Mouse (Mus musculus) limb, embryonic 15.5 days (tissue): ENCODE measurements around the gene Fgf22. TPM values are rescaled to one million over a fixed set of nuclear protein-coding genes. Genes with fewer than 3 reads are reported as not detected.
"Not testable (repeated sequence)": the region's sequence is repeated elsewhere in the genome, so short reads cannot be mapped to it uniquely, and the experiment has no call there.

Source experiments
- ATAC-seq: fragments of 200-750 bp; cut with Nextera tagmentation; 2 replicates; pipeline ENCODE4 v1.8.0; 2017; ENCODE audit warnings: low read depth, moderate TSS enrichment; ENCODE audit not compliant: insufficient number of reproducible peaks, low FRiP score, low TSS enrichment
- H3K27ac ChIP-seq: fragments of 300-500 bp; sonication (generic); 2 replicates; pipeline ENCODE4 v1.5.1; 2015; ENCODE audit warnings: moderate library complexity, mild to moderate bottlenecking, inconsistent platforms
- H3K27me3 ChIP-seq: fragments of 300-500 bp; sonication (generic); 2 replicates; pipeline ENCODE4 v1.6.1; 2015; ENCODE audit warnings: inconsistent platforms
- H3K36me3 ChIP-seq: fragments of 300-500 bp; sonication (generic); 2 replicates; pipeline ENCODE4 v1.6.1; 2015; ENCODE audit warnings: inconsistent platforms
- H3K4me1 ChIP-seq: fragments of 300-500 bp; sonication (generic); 2 replicates; pipeline ENCODE4 v1.6.1; 2015; ENCODE audit warnings: inconsistent platforms
- H3K4me2 ChIP-seq: fragments of 300-500 bp; sonication (generic); 2 replicates; pipeline ENCODE4 v1.6.1; 2015; ENCODE audit warnings: mild to moderate bottlenecking, inconsistent platforms
- H3K4me3 ChIP-seq: fragments of 300-500 bp; sonication (generic); 2 replicates; pipeline ENCODE4 v1.5.1; 2015; ENCODE audit warnings: mild to moderate bottlenecking, inconsistent platforms
- H3K9ac ChIP-seq: fragments of 300-500 bp; sonication (generic); 2 replicates; pipeline ENCODE4 v1.6.1; 2015; ENCODE audit warnings: inconsistent platforms
- H3K9me3 ChIP-seq: fragments of 300-500 bp; sonication (generic); 2 replicates; pipeline ENCODE4 v1.6.1; 2016; ENCODE audit warnings: inconsistent platforms
- WGBS: fragments of 180-500 bp; shearing (Covaris S2); methylation state at CpG from one replicate; pipeline ENCODE4 v1.1.7; 2015; 5-methylcytosine and 5-hydroxymethylcytosine counted together
- polyA plus RNA-seq: library from polyadenylated mRNA; unstranded; fragments of >200 nt; fragmentation: Nextera tagmentation; extraction: Ambion mirVana; gene quantifications from 2 replicates; pipeline ENCODE4 v1.2.1, GENCODE M21; 2015

Fgf22 gene
- polyA plus RNA-seq, 1 experiment from 2014 or later: 0.95 TPM

- WGBS: 90% methylated on average over 24 of the region's 24 CpGs
- no peak for ATAC-seq
- Histone ChIP-seq H3K4me2 (no peak overlapping the region), H3K4me1 (peaks cover 11% of the 10 kb centered on the region), H3K9me3 (no peaks in the 10 kb centered on the region), H3K36me3 (peaks cover 56% of the 10 kb centered on the region), H3K27ac (no peak overlapping the region), H3K9ac (no peak overlapping the region), H3K4me3 (no peak overlapping the region), H3K27me3 (no peaks in the 10 kb centered on the region)
Measured at GRCm38 (mm10) chr10:79756660-79757059, 1.8 kb downstream of the Fgf22 start.

- not testable (repeated sequence) for H3K9ac ChIP-seq, H3K9me3 ChIP-seq, H3K4me3 ChIP-seq, H3K27me3 ChIP-seq, ATAC-seq, H3K4me2 ChIP-seq, H3K27ac ChIP-seq
- Histone ChIP-seq H3K36me3 (peaks cover 66% of the 10 kb centered on the region), H3K4me1 (peaks cover 24% of the 10 kb centered on the region)
- WGBS: 96% methylated on average over 1 of the region's 1 CpGs
Measured at GRCm38 (mm10) chr10:79759675-79760074, 4.8 kb downstream of the Fgf22 start.

- ATAC-seq: no peak
- H3K36me3 ChIP-seq: peaks cover 66% of the 10 kb centered on the region
Measured at GRCm38 (mm10) chr10:79760603-79761143, 5.8 kb downstream of the Fgf22 start.

GRCm38 (mm10) chr10:79762875-79763274 is 8.0 kb downstream of the Fgf22 start:
- Histone ChIP-seq H3K4me2 (no peak overlapping the region), H3K27ac (no peak overlapping the region), H3K4me3 (no peak overlapping the region), H3K36me3 (peaks cover 45% of the 10 kb centered on the region), H3K4me1 (peaks cover 34% of the 10 kb centered on the region), H3K27me3 (no peaks in the 10 kb centered on the region), H3K9me3 (no peaks in the 10 kb centered on the region), H3K9ac (no peak overlapping the region)
- ATAC-seq: no peak
- WGBS: 84% methylated on average over 3 of the region's 3 CpGs

More at GRCm38 (mm10) chr10:79760603-79761143, 5.8 kb downstream of the Fgf22 start:
- no peak overlapping the region for H3K4me2 ChIP-seq
- H3K4me1 ChIP-seq: peaks cover 24% of the 10 kb centered on the region
- H3K27me3 ChIP-seq: no peaks in the 10 kb centered on the region
- H3K27ac ChIP-seq: no peak overlapping the region
- H3K4me3 ChIP-seq: no peak overlapping the region
- H3K9ac ChIP-seq: no peak overlapping the region
- no peaks in the 10 kb centered on the region for H3K9me3 ChIP-seq
- 84% methylated on average over 11 of the region's 11 CpGs for WGBS

DNA sequence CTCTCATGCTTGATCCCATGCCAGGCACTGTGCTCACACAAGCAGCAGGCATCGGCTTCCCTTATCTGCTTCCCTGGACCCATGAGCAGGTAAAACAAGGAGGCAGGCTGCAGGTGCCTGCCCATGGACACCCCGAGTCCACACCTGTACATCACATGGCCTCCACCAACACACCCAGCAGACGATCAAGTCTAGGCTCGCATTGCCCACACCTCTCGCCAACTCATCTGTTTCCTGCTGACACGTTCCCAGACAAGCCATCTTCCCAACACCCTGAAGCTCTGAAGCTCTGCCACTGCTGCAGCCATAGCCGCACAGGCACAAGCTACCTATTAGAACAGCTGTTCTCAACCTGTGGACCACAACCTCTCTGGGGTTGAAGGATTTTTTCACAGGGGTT is 9.4 kb downstream of the Fgf22 start:
- Histone ChIP-seq H3K4me3 (no peak overlapping the region), H3K9me3 (no peaks in the 10 kb centered on the region)

DNA sequence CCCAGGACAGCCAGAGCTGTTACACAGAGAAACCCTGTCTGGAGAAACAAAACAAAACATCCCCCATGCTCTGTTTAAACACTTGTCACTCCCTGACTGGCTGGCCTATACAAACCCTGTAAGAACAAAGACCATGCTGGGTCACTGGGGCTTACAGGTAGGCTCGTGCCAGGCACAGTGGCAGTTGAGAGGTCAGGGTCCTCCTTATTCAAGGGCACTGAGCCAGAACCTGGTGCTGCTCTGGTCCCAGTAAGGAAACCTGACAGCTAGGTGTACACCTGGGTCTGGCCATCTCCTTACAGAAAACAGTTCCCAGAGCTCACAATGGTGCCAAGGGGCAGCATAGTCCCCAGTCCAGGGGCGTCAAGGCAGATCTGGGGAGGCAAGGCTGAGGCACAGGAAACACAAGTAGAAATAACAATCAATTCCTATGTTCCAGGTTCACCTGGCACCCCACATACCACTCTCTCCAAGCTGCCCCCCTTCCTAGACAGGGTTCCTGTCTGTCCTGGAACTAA is 10.4 kb downstream of the Fgf22 start:
- Histone ChIP-seq H3K27ac (no peak overlapping the region; the same call in 1 of the 2 replicates), H3K4me3 (peak overlapping the region; percentile 100), H3K9me3 (no peaks in the 10 kb centered on the region), H3K9ac (peak overlapping the region; percentile 97; the same call in 1 of the 2 replicates), H3K27me3 (no peaks in the 10 kb centered on the region), H3K36me3 (peaks cover 24% of the 10 kb centered on the region), H3K4me1 (peaks cover 42% of the 10 kb centered on the region), H3K4me2 (peak overlapping the region; percentile 83)
- no peak for ATAC-seq
- 81% methylated on average over 2 of the region's 2 CpGs for WGBS

More for the DNA sequence above, 9.4 kb downstream of the Fgf22 start:
- ATAC-seq: no peak
- Histone ChIP-seq H3K27ac (no peak overlapping the region), H3K4me1 (peaks cover 42% of the 10 kb centered on the region), H3K9ac (no peak overlapping the region), H3K36me3 (peaks cover 32% of the 10 kb centered on the region), H3K27me3 (no peaks in the 10 kb centered on the region), H3K4me2 (no peak overlapping the region)
- WGBS: 63% methylated on average over 7 of the region's 7 CpGs

DNA sequence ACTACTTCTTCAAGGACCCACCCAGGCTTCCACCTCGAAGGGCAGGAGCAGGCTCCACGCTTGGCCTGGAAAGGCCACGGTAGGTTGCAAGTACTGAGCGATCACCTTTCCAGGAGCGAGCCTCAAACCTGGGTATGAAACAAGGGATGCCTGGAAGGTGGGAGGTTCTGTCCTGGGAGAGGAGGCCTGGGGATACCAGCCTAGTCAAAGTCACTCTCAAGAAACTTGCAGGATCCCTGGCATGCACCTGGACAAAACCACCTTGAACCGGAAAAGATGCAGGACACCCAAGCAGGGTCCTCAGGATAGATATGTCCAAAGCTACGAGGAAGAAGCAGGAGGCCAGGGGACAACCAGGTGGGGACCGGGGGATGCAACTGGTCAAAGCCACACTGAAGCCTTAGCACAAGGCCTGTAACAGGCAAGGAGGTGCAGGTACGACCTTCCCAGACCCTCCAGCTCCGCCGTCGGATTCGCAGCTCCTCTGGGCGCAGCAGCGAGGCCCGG is 11.2 kb downstream of the Fgf22 start:
- peaks cover 16% of the 10 kb centered on the region for H3K36me3 ChIP-seq

GRCm38 (mm10) chr10:79766508-79767325 is 11.8 kb downstream of the Fgf22 start, which contains the start of gene Rnf126:
Rnf126 (minus strand) TSS chr10:79766952.
- no peaks in the 10 kb centered on the region for H3K27me3 ChIP-seq
- peak within 1 kb of the TSS; percentile 96 for H3K27ac ChIP-seq
- peak within 1 kb of the TSS; percentile 83 for H3K4me2 ChIP-seq
- H3K4me3 ChIP-seq: peak within 1 kb of the TSS; percentile 100
- ATAC-seq: peak; percentile 91
- H3K4me1 ChIP-seq: peaks cover 42% of the 10 kb centered on the region
- peaks cover 10% of the 10 kb centered on the region for H3K36me3 ChIP-seq
- under 1% methylated on average over 99 of the region's 101 CpGs for WGBS
- peak within 1 kb of the TSS; percentile 97 for H3K9ac ChIP-seq
- no peaks in the 10 kb centered on the region for H3K9me3 ChIP-seq

More for the DNA sequence above, 11.2 kb downstream of the Fgf22 start:
- H3K27ac ChIP-seq: peak overlapping the region; percentile 96
- H3K4me2 ChIP-seq: peak overlapping the region; percentile 83
- H3K4me3 ChIP-seq: peak overlapping the region; percentile 100
- no peaks in the 10 kb centered on the region for H3K9me3 ChIP-seq
- peaks cover 42% of the 10 kb centered on the region for H3K4me1 ChIP-seq
- H3K27me3 ChIP-seq: no peaks in the 10 kb centered on the region
- no peak for ATAC-seq
- H3K9ac ChIP-seq: peak overlapping the region; percentile 97
- WGBS: 7% methylated on average over 16 of the region's 16 CpGs

- peak; percentile 76 for ATAC-seq
- WGBS: 11% methylated on average over 40 of the region's 40 CpGs
- Histone ChIP-seq H3K4me3 (peak overlapping the region; percentile 100), H3K4me1 (peaks cover 42% of the 10 kb centered on the region), H3K27ac (peak overlapping the region; percentile 96), H3K4me2 (peak overlapping the region; percentile 83), H3K9ac (peak overlapping the region; percentile 31), H3K36me3 (peaks cover under 1% of the 10 kb centered on the region), H3K9me3 (no peaks in the 10 kb centered on the region), H3K27me3 (no peaks in the 10 kb centered on the region)
Measured at GRCm38 (mm10) chr10:79767372-79768244, 12.7 kb downstream of the Fgf22 start.

- no peaks in the 10 kb centered on the region; the same call in 1 of the 2 replicates for H3K36me3 ChIP-seq
- H3K9me3 ChIP-seq: no peaks in the 10 kb centered on the region
- 0% methylated on average over 5 of the region's 5 CpGs for WGBS
- H3K4me2 ChIP-seq: no peak overlapping the region; the same call in 1 of the 2 replicates
- H3K27me3 ChIP-seq: no peaks in the 10 kb centered on the region
- 0 out of 2 replicates have a peak overlapping the region, but pooled peaks have one; percentile 96 for H3K27ac ChIP-seq
- H3K4me1 ChIP-seq: peaks cover 39% of the 10 kb centered on the region
- H3K9ac ChIP-seq: no peak overlapping the region
- ATAC-seq: no peak
- H3K4me3 ChIP-seq: no peak overlapping the region
Measured at GRCm38 (mm10) chr10:79768400-79768799, 13.5 kb downstream of the Fgf22 start.

- Histone ChIP-seq H3K4me1 (peaks cover 32% of the 10 kb centered on the region), H3K36me3 (no peaks in the 10 kb centered on the region; the same call in 1 of the 2 replicates), H3K4me2 (no peak overlapping the region), H3K9me3 (no peaks in the 10 kb centered on the region), H3K27ac (no peak overlapping the region), H3K27me3 (no peaks in the 10 kb centered on the region), H3K4me3 (no peak overlapping the region), H3K9ac (no peak overlapping the region)
- no peak for ATAC-seq
- 38% methylated on average over 4 of the region's 4 CpGs for WGBS
Measured at GRCm38 (mm10) chr10:79769329-79769728, 14.5 kb downstream of the Fgf22 start.
